Mouse (Mus musculus): Measurements from ENCODE around the gene Lpar1. TPM values are rescaled to one million over a fixed set of nuclear protein-coding genes. Genes with fewer than 3 reads are reported as not detected.
"Not testable (repeated sequence)": the region's sequence is repeated elsewhere in the genome, so short reads cannot be mapped to it uniquely, and the experiment has no call there.

Gene Lpar1
- polyA plus RNA-seq, 1 experiment from 2014 or later = 256 TPM

GRCm38 (mm10) chr4:58542656-58543055, 11.0 kb downstream of the Lpar1 start:
- not testable (repeated sequence) for H3K4me2 ChIP-seq (ENCODE audit: low read depth, severe bottlenecking); DNase-seq (ENCODE audit: low spot score)
- H3K4me1 ChIP-seq (ENCODE audit: control insufficient read depth, insufficient read depth, low read length) = peaks cover 19% of the 10 kb centered on the region

GRCm38 (mm10) chr4:58540841-58541240, 12.9 kb downstream of the Lpar1 start:
- H3K27ac ChIP-seq (replicated peaks; ENCODE audit: low read depth, low read length) = no peak overlapping the region
- 90% methylated on average over 3 of the region's 3 CpGs for WGBS
- H3K9me3 ChIP-seq (ENCODE audit: control insufficient read depth, low read length) = no peaks in the 10 kb centered on the region
- no peak overlapping the region for H3K9ac ChIP-seq (ENCODE audit: low read length)
- H3K4me3 ChIP-seq (ENCODE audit: low read depth, low read length) = no peak overlapping the region
- no peak overlapping the region for H3K4me2 ChIP-seq (ENCODE audit: low read depth, severe bottlenecking)
- H3K4me1 ChIP-seq (ENCODE audit: control insufficient read depth, insufficient read depth, low read length) = peaks cover 4% of the 10 kb centered on the region
- DNase-seq (ENCODE audit: low spot score) (no peak), ATAC-seq (ENCODE audit: insufficient number of reproducible peaks, low FRiP score, low TSS enrichment, low read depth) (no peak)
- H3K27me3 ChIP-seq (ENCODE audit: control insufficient read depth, insufficient read depth, low read length) = no peaks in the 10 kb centered on the region
- H3K36me3 ChIP-seq (ENCODE audit: control insufficient read depth, insufficient read depth, low read length) = peaks cover 10% of the 10 kb centered on the region

More at GRCm38 (mm10) chr4:58542656-58543055, 11.0 kb downstream of the Lpar1 start:
- not testable (repeated sequence) for H3K9me3 ChIP-seq (ENCODE audit: control insufficient read depth, low read length); H3K27me3 ChIP-seq (ENCODE audit: control insufficient read depth, insufficient read depth, low read length); H3K27ac ChIP-seq (replicated peaks; ENCODE audit: low read depth, low read length); H3K36me3 ChIP-seq (ENCODE audit: control insufficient read depth, insufficient read depth, low read length); H3K9ac ChIP-seq (ENCODE audit: low read length); ATAC-seq (ENCODE audit: insufficient number of reproducible peaks, low FRiP score, low TSS enrichment, low read depth); H3K4me3 ChIP-seq (ENCODE audit: low read depth, low read length)
- 93% methylated on average over 7 of the region's 7 CpGs for WGBS

- H3K4me2 ChIP-seq (ENCODE audit: low read depth, severe bottlenecking) = no peak overlapping the region
- ATAC-seq (ENCODE audit: insufficient number of reproducible peaks, low FRiP score, low TSS enrichment, low read depth) (no peak), DNase-seq (ENCODE audit: low spot score) (no peak)
- no peaks in the 10 kb centered on the region for H3K9me3 ChIP-seq (ENCODE audit: control insufficient read depth, low read length)
- no peak overlapping the region for H3K4me3 ChIP-seq (ENCODE audit: low read depth, low read length)
- no peak overlapping the region for H3K27ac ChIP-seq (replicated peaks; ENCODE audit: low read depth, low read length)
- no peaks in the 10 kb centered on the region; the same call in 1 of the 2 replicates for H3K4me1 ChIP-seq (ENCODE audit: control insufficient read depth, insufficient read depth, low read length)
- no peak overlapping the region for H3K9ac ChIP-seq (ENCODE audit: low read length)
- H3K27me3 ChIP-seq (ENCODE audit: control insufficient read depth, insufficient read depth, low read length) = no peaks in the 10 kb centered on the region
- WGBS = 55% methylated on average over 8 of the region's 8 CpGs
- H3K36me3 ChIP-seq (ENCODE audit: control insufficient read depth, insufficient read depth, low read length) = peaks cover 10% of the 10 kb centered on the region
Observed at GRCm38 (mm10) chr4:58540385-58540784, 13.3 kb downstream of the Lpar1 start.

- no peak overlapping the region for H3K4me2 ChIP-seq (ENCODE audit: low read depth, severe bottlenecking)
- H3K9ac ChIP-seq (ENCODE audit: low read length) = no peak overlapping the region
- H3K27me3 ChIP-seq (ENCODE audit: control insufficient read depth, insufficient read depth, low read length) = no peaks in the 10 kb centered on the region
- DNase-seq (ENCODE audit: low spot score) (peak; percentile 20), ATAC-seq (ENCODE audit: insufficient number of reproducible peaks, low FRiP score, low TSS enrichment, low read depth) (no peak)
- peaks cover 12% of the 10 kb centered on the region for H3K4me1 ChIP-seq (ENCODE audit: control insufficient read depth, insufficient read depth, low read length)
- no peak overlapping the region for H3K27ac ChIP-seq (replicated peaks; ENCODE audit: low read depth, low read length)
- H3K36me3 ChIP-seq (ENCODE audit: control insufficient read depth, insufficient read depth, low read length) = peaks cover 6% of the 10 kb centered on the region
- H3K4me3 ChIP-seq (ENCODE audit: low read depth, low read length) = no peak overlapping the region
- WGBS = 96% methylated on average over 3 of the region's 3 CpGs
- H3K9me3 ChIP-seq (ENCODE audit: control insufficient read depth, low read length) = no peaks in the 10 kb centered on the region
Observed at GRCm38 (mm10) chr4:58538696-58539095, 15.0 kb downstream of the Lpar1 start.

- no peak overlapping the region for H3K27ac ChIP-seq (replicated peaks; ENCODE audit: low read depth, low read length)
- DNase-seq (ENCODE audit: low spot score) (peak; percentile 9), ATAC-seq (ENCODE audit: insufficient number of reproducible peaks, low FRiP score, low TSS enrichment, low read depth) (no peak)
- H3K36me3 ChIP-seq (ENCODE audit: control insufficient read depth, insufficient read depth, low read length) = peaks cover 3% of the 10 kb centered on the region; the same call in 1 of the 2 replicates
- no peak overlapping the region for H3K4me3 ChIP-seq (ENCODE audit: low read depth, low read length)
- WGBS = 89% methylated on average over 6 of the region's 6 CpGs
- no peaks in the 10 kb centered on the region for H3K27me3 ChIP-seq (ENCODE audit: control insufficient read depth, insufficient read depth, low read length)
- H3K4me2 ChIP-seq (ENCODE audit: low read depth, severe bottlenecking) = no peak overlapping the region
- no peaks in the 10 kb centered on the region for H3K9me3 ChIP-seq (ENCODE audit: control insufficient read depth, low read length)
- peaks cover 29% of the 10 kb centered on the region for H3K4me1 ChIP-seq (ENCODE audit: control insufficient read depth, insufficient read depth, low read length)
- H3K9ac ChIP-seq (ENCODE audit: low read length) = no peak overlapping the region
Observed at GRCm38 (mm10) chr4:58535754-58536153, 17.9 kb downstream of the Lpar1 start.

- Histone ChIP-seq H3K27ac (replicated peaks; ENCODE audit: low read depth, low read length) (no peak overlapping the region), H3K27me3 (ENCODE audit: control insufficient read depth, insufficient read depth, low read length) (no peaks in the 10 kb centered on the region), H3K4me3 (ENCODE audit: low read depth, low read length) (no peak overlapping the region), H3K36me3 (ENCODE audit: control insufficient read depth, insufficient read depth, low read length) (peaks cover 3% of the 10 kb centered on the region; the same call in 1 of the 2 replicates), H3K9me3 (ENCODE audit: control insufficient read depth, low read length) (no peaks in the 10 kb centered on the region), H3K4me2 (ENCODE audit: low read depth, severe bottlenecking) (no peak overlapping the region), H3K4me1 (ENCODE audit: control insufficient read depth, insufficient read depth, low read length) (peaks cover 33% of the 10 kb centered on the region), H3K9ac (ENCODE audit: low read length) (no peak overlapping the region)
- WGBS = 85% methylated on average over 15 of the region's 15 CpGs
- peak; percentile 23 for DNase-seq (ENCODE audit: low spot score)
- no peak for ATAC-seq (ENCODE audit: insufficient number of reproducible peaks, low FRiP score, low TSS enrichment, low read depth)
Observed at GRCm38 (mm10) chr4:58534726-58535350, 18.9 kb downstream of the Lpar1 start.

GRCm38 (mm10) chr4:58534141-58534571, 19.5 kb downstream of the Lpar1 start:
- no peak for ATAC-seq (ENCODE audit: insufficient number of reproducible peaks, low FRiP score, low TSS enrichment, low read depth)
- 0 out of 2 replicates have a peak overlapping the region, but pooled peaks have one; percentile 38 for H3K27ac ChIP-seq (replicated peaks; ENCODE audit: low read depth, low read length)
- peak; percentile 21 for DNase-seq (ENCODE audit: low spot score)
- peaks cover 3% of the 10 kb centered on the region; the same call in 1 of the 2 replicates for H3K36me3 ChIP-seq (ENCODE audit: control insufficient read depth, insufficient read depth, low read length)
- WGBS = 32% methylated on average over 13 of the region's 13 CpGs
- H3K9me3 ChIP-seq (ENCODE audit: control insufficient read depth, low read length) = no peaks in the 10 kb centered on the region
- no peak overlapping the region for H3K9ac ChIP-seq (ENCODE audit: low read length)
- H3K4me2 ChIP-seq (ENCODE audit: low read depth, severe bottlenecking) = no peak overlapping the region; the same call in 1 of the 2 replicates
- peaks cover 34% of the 10 kb centered on the region for H3K4me1 ChIP-seq (ENCODE audit: control insufficient read depth, insufficient read depth, low read length)
- H3K27me3 ChIP-seq (ENCODE audit: control insufficient read depth, insufficient read depth, low read length) = no peaks in the 10 kb centered on the region
- H3K4me3 ChIP-seq (ENCODE audit: low read depth, low read length) = no peak overlapping the region

- Histone ChIP-seq H3K27ac (replicated peaks; ENCODE audit: low read depth, low read length) (no peak overlapping the region), H3K4me2 (ENCODE audit: low read depth, severe bottlenecking) (no peak overlapping the region), H3K27me3 (ENCODE audit: control insufficient read depth, insufficient read depth, low read length) (no peaks in the 10 kb centered on the region), H3K9ac (ENCODE audit: low read length) (no peak overlapping the region), H3K36me3 (ENCODE audit: control insufficient read depth, insufficient read depth, low read length) (peaks cover 3% of the 10 kb centered on the region; the same call in 1 of the 2 replicates), H3K4me3 (ENCODE audit: low read depth, low read length) (no peak overlapping the region), H3K4me1 (ENCODE audit: control insufficient read depth, insufficient read depth, low read length) (peaks cover 37% of the 10 kb centered on the region), H3K9me3 (ENCODE audit: control insufficient read depth, low read length) (no peaks in the 10 kb centered on the region)
- DNase-seq (ENCODE audit: low spot score) = peak; percentile 20
- ATAC-seq (ENCODE audit: insufficient number of reproducible peaks, low FRiP score, low TSS enrichment, low read depth) = no peak
- 20% methylated on average over 3 of the region's 3 CpGs for WGBS
Observed at GRCm38 (mm10) chr4:58533519-58533918, 20.2 kb downstream of the Lpar1 start.
